Mouse (Mus musculus): ENCODE results near the gene Habp2. TPM values are rescaled to one million over a fixed set of nuclear protein-coding genes. Genes with fewer than 3 reads are reported as not detected.

Habp2 gene
- total and polyA plus RNA-seq, 3 experiments = not detected

DNA sequence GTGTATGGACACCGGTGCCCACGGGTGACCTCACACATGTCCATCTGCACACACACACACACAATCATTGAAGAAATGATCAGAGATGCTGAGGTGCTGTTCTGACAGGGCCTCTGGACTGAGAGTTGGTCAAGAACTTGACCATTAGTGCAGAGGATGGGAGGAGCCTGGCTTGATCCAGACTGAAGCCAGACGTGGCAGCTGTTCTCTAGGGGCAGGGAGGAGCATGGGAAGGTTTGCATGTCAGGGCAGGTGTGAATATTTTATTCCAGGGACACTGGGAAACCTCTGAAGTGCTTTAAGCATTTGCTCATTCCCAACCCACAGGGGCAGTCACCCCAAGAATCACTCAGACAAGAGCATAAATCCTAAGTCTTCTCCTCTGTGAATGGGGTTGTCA, 10.3 kb downstream of the Habp2 start:
- no peaks in the 10 kb centered on the region for H3K79me2 ChIP-seq (replicated peaks; ENCODE audit: control insufficient read depth, extremely low read depth, insufficient read depth, poor library complexity, severe bottlenecking)
- H3K4me2 ChIP-seq (ENCODE audit: insufficient read depth, low read depth, poor library complexity, severe bottlenecking) = no peak overlapping the region
- H3K9me3 ChIP-seq (replicated peaks; ENCODE audit: low read length) = no peaks in the 10 kb centered on the region
- no peaks in the 10 kb centered on the region for H3K36me3 ChIP-seq (replicated peaks in 1 of 2; ENCODE audit: control insufficient read depth in 1 of 2, insufficient read depth in 1 of 2, low read length in 1 of 2)
- H3K4me3 ChIP-seq (replicated peaks in 1 of 3; ENCODE audit: low read depth in 2 of 3, low read length in 2 of 3, poor library complexity in 1 of 3) = no peak overlapping the region
- no peak overlapping the region for H3K27ac ChIP-seq (ENCODE audit: insufficient read depth, low read depth)
- in situ Hi-C loops (cut with MboI; ENCODE audit: low pct_ligation_motif_present, low pct_unique_long_range_greater_than_20kb, low sequenced_read_pairs) (no loop called here), dilution Hi-C loops (cut with MboI; ENCODE audit: extremely low pct_ligation_motif_present, extremely low pct_unique_long_range_greater_than_20kb, low sequenced_read_pairs) (no loop called here)
- H3K27me3 ChIP-seq (replicated peaks) = peaks cover 78% of the 10 kb centered on the region
- no peak overlapping the region for H3K9ac ChIP-seq (ENCODE audit: insufficient read depth, low read depth)
- no peak for DNase-seq (ENCODE audit: extremely low read depth)
- TF ChIP-seq EP300 (IDR thresholded peaks at IDR 0.05; ENCODE audit: low read length) (no peak), MAX (IDR thresholded peaks at IDR 0.05; ENCODE audit: low read length) (no peak), ETS1 (conservative IDR thresholded peaks at IDR 0.05; ENCODE audit: low read depth, low read length) (no peak), MEF2A (IDR thresholded peaks at IDR 0.05; ENCODE audit: borderline replicate concordance, low read depth, low read length) (no peak), TCF12 (IDR thresholded peaks at IDR 0.05; ENCODE audit: low read depth, low read length) (no peak), POLR2AphosphoS2 (IDR thresholded peaks at IDR 0.05; ENCODE audit: low read depth, low read length) (no peak), PAX5 (IDR thresholded peaks at IDR 0.05; ENCODE audit: low read length) (no peak), ZKSCAN1 (IDR thresholded peaks at IDR 0.05; ENCODE audit: borderline replicate concordance, low read depth, low read length) (no peak), IRF4 (IDR thresholded peaks at IDR 0.05; ENCODE audit: low read depth, low read length) (no peak), ZNF384 (IDR thresholded peaks at IDR 0.05; ENCODE audit: low read depth, low read length) (no peak), GABPA (IDR thresholded peaks at IDR 0.05; ENCODE audit: insufficient replicate concordance, low read depth, low read length) (no peak)
- peaks cover 5 to 7% of the 10 kb centered on the region in 2 experiments; a peak in 2 of 4 replicates for H3K4me1 ChIP-seq (ENCODE audit: control insufficient read depth in 1 of 2, insufficient read depth in 2 of 2)

DNA sequence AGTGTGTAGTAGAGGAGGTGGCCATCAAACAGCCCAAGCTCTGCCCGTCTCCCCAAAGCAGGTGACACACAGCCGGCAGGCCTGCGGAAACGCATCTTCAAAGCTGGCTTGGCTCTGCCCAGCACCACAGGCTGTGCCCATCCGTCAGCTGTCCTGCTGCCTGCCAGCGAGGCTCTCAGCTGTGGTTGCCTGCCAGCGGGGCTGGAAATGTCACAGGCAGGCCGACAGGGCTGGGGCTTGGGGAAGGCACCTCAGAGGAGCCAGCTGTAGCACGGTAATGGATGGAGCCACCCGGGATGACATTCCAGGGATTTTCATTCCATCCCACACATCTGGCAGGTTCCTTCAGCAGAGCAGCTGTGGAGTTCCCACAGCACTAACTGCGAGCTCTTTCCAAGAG, 13.9 kb downstream of the Habp2 start:
- no peak overlapping the region for H3K4me3 ChIP-seq (replicated peaks in 1 of 3; ENCODE audit: low read depth in 2 of 3, low read length in 2 of 3, poor library complexity in 1 of 3)
- H3K9me3 ChIP-seq (replicated peaks; ENCODE audit: low read length) = no peaks in the 10 kb centered on the region
- DNase-seq (ENCODE audit: extremely low read depth) = no peak
- H3K36me3 ChIP-seq (replicated peaks in 1 of 2; ENCODE audit: control insufficient read depth in 1 of 2, insufficient read depth in 1 of 2, low read length in 1 of 2) = no peaks in the 10 kb centered on the region
- no peaks in the 10 kb centered on the region for H3K79me2 ChIP-seq (replicated peaks; ENCODE audit: control insufficient read depth, extremely low read depth, insufficient read depth, poor library complexity, severe bottlenecking)
- no peak for TF ChIP-seq TBP (conservative IDR thresholded peaks at IDR 0.05; ENCODE audit: low read depth, low read length)
- TF ChIP-seq KAT2A (IDR thresholded peaks at IDR 0.05; ENCODE audit: insufficient replicate concordance, low read length) = no peak
- TF ChIP-seq USF1 (IDR thresholded peaks at IDR 0.05; ENCODE audit: low read depth, low read length) = no peak
- TF ChIP-seq CHD1 (IDR thresholded peaks at IDR 0.05; ENCODE audit: low read depth, low read length) = no peak
- TF ChIP-seq CTCF (conservative IDR thresholded peaks at IDR 0.05 in 1 of 2, IDR thresholded peaks at IDR 0.05 in 1 of 2; ENCODE audit: low read depth in 2 of 2, low read length in 2 of 2) = no peak
- no peak for TF ChIP-seq SMC3 (IDR thresholded peaks at IDR 0.05; ENCODE audit: low read depth, low read length)
- no peak for TF ChIP-seq JUND (conservative IDR thresholded peaks at IDR 0.05; ENCODE audit: low read depth, low read length)
- TF ChIP-seq E2F4 (IDR thresholded peaks at IDR 0.05; ENCODE audit: insufficient replicate concordance, low read depth, low read length) = no peak
- no peak for TF ChIP-seq IRF4 (IDR thresholded peaks at IDR 0.05; ENCODE audit: low read depth, low read length)
- TF ChIP-seq UBTF (IDR thresholded peaks at IDR 0.05; ENCODE audit: low read depth, low read length) = no peak
- no peak for TF ChIP-seq MEF2A (IDR thresholded peaks at IDR 0.05; ENCODE audit: borderline replicate concordance, low read depth, low read length)
- TF ChIP-seq ELF1 (IDR thresholded peaks at IDR 0.05; ENCODE audit: low read depth, low read length) = no peak
- no peak for TF ChIP-seq PAX5 (IDR thresholded peaks at IDR 0.05; ENCODE audit: low read length)
- TF ChIP-seq GABPA (IDR thresholded peaks at IDR 0.05; ENCODE audit: insufficient replicate concordance, low read depth, low read length) = no peak
- no peak for TF ChIP-seq BHLHE40 (IDR thresholded peaks at IDR 0.05; ENCODE audit: low read depth, low read length)
- TF ChIP-seq ZMIZ1 (IDR thresholded peaks at IDR 0.05; ENCODE audit: low read depth, low read length) = no peak
- TF ChIP-seq RAD21 (IDR thresholded peaks at IDR 0.05; ENCODE audit: low read depth, low read length) = no peak
- TF ChIP-seq TCF12 (IDR thresholded peaks at IDR 0.05; ENCODE audit: low read depth, low read length) = no peak
- no peak overlapping the region for H3K27ac ChIP-seq (ENCODE audit: insufficient read depth, low read depth)
- H3K27me3 ChIP-seq (replicated peaks) = peaks cover 84% of the 10 kb centered on the region
- dilution Hi-C loops (cut with MboI; ENCODE audit: extremely low pct_ligation_motif_present, extremely low pct_unique_long_range_greater_than_20kb, low sequenced_read_pairs) = no loop called here
- in situ Hi-C loops (cut with MboI; ENCODE audit: low pct_ligation_motif_present, low pct_unique_long_range_greater_than_20kb, low sequenced_read_pairs) = no loop called here
- no peak overlapping the region for H3K9ac ChIP-seq (ENCODE audit: insufficient read depth, low read depth)
- no peak overlapping the region for H3K4me2 ChIP-seq (ENCODE audit: insufficient read depth, low read depth, poor library complexity, severe bottlenecking)
- H3K4me1 ChIP-seq (ENCODE audit: control insufficient read depth in 1 of 2, insufficient read depth in 2 of 2) = peaks cover 2 to 7% of the 10 kb centered on the region in 2 experiments; a peak in 1 of 4 replicates

All from CH12.LX (cell line).